Mouse (Mus musculus): ENCODE results near the gene Zfp52. TPM values are rescaled to one million over a fixed set of nuclear protein-coding genes. Genes with fewer than 3 reads are reported as not detected.

Zfp52 gene
- polyA plus RNA-seq, 1 experiment from 2014 or later: 5.6 TPM

GRCm38 (mm10) chr17:21531621-21532020 lies 3.7 kb upstream of the Zfp52 start:
- no peak for TF ChIP-seq CTCF (IDR thresholded peaks at IDR 0.05; ENCODE audit: low read depth)
- Histone ChIP-seq H3K27me3 (ENCODE audit: insufficient read depth, low read length) (no peaks in the 10 kb centered on the region), H3K36me3 (ENCODE audit: insufficient read depth, low read length) (no peaks in the 10 kb centered on the region), H3K9ac (ENCODE audit: low read depth, low read length) (peak overlapping the region; percentile 96), H3K4me1 (replicated peaks; ENCODE audit: insufficient read depth, low read length) (peaks cover 4% of the 10 kb centered on the region), H3K4me2 (ENCODE audit: low read length) (peak overlapping the region; percentile 77), H3K4me3 (replicated peaks; ENCODE audit: low read depth, low read length) (peak overlapping the region; percentile 84), H3K27ac (peak overlapping the region; percentile 99), H3K9me3 (replicated peaks; ENCODE audit: low read length) (no peaks in the 10 kb centered on the region)
- DNase-seq (ENCODE audit: low spot score): no peak
- ATAC-seq (replicated peaks; ENCODE audit: low FRiP score, low read depth): no peak
- 52% methylated on average over 5 of the region's 5 CpGs for WGBS

- peak; percentile 36; the same call in 1 of the 2 replicates for TF ChIP-seq CTCF (IDR thresholded peaks at IDR 0.05; ENCODE audit: low read depth)
- Histone ChIP-seq H3K27ac (peak overlapping the region; percentile 99), H3K4me3 (replicated peaks; ENCODE audit: low read depth, low read length) (peak overlapping the region; percentile 84), H3K27me3 (ENCODE audit: insufficient read depth, low read length) (no peaks in the 10 kb centered on the region), H3K4me1 (replicated peaks; ENCODE audit: insufficient read depth, low read length) (peaks cover 4% of the 10 kb centered on the region), H3K36me3 (ENCODE audit: insufficient read depth, low read length) (no peaks in the 10 kb centered on the region), H3K9me3 (replicated peaks; ENCODE audit: low read length) (no peaks in the 10 kb centered on the region), H3K4me2 (ENCODE audit: low read length) (peak overlapping the region; percentile 77), H3K9ac (ENCODE audit: low read depth, low read length) (peak overlapping the region; percentile 96)
- DNase-seq (ENCODE audit: low spot score): peak; percentile 97
- WGBS: under 1% methylated on average over 43 of the region's 54 CpGs
- ATAC-seq (replicated peaks; ENCODE audit: low FRiP score, low read depth): peak; percentile 85
Observed at GRCm38 (mm10) chr17:21532101-21532951, 3.0 kb upstream of the Zfp52 start.

GRCm38 (mm10) chr17:21533961-21534360 lies 1.4 kb upstream of the Zfp52 start:
- ATAC-seq (replicated peaks; ENCODE audit: low FRiP score, low read depth) (no peak), DNase-seq (ENCODE audit: low spot score) (no peak)
- H3K4me2 ChIP-seq (ENCODE audit: low read length): no peak overlapping the region
- H3K36me3 ChIP-seq (ENCODE audit: insufficient read depth, low read length): no peaks in the 10 kb centered on the region
- 92% methylated on average over 1 of the region's 1 CpGs for WGBS
- H3K4me1 ChIP-seq (replicated peaks; ENCODE audit: insufficient read depth, low read length): peaks cover 4% of the 10 kb centered on the region
- no peak overlapping the region for H3K9ac ChIP-seq (ENCODE audit: low read depth, low read length)
- 0 out of 2 replicates have a peak overlapping the region, but pooled peaks have one; percentile 21 for H3K27ac ChIP-seq
- no peaks in the 10 kb centered on the region for H3K9me3 ChIP-seq (replicated peaks; ENCODE audit: low read length)
- no peak overlapping the region for H3K4me3 ChIP-seq (replicated peaks; ENCODE audit: low read depth, low read length)
- H3K27me3 ChIP-seq (ENCODE audit: insufficient read depth, low read length): no peaks in the 10 kb centered on the region
- no peak for TF ChIP-seq CTCF (IDR thresholded peaks at IDR 0.05; ENCODE audit: low read depth)

- Histone ChIP-seq H3K9me3 (replicated peaks; ENCODE audit: low read length) (no peaks in the 10 kb centered on the region), H3K27ac (peak overlapping the region; percentile 65), H3K4me3 (replicated peaks; ENCODE audit: low read depth, low read length) (0 out of 2 replicates have a peak overlapping the region, but pooled peaks have one; percentile 43), H3K36me3 (ENCODE audit: insufficient read depth, low read length) (no peaks in the 10 kb centered on the region), H3K9ac (ENCODE audit: low read depth, low read length) (no peak overlapping the region), H3K4me1 (replicated peaks; ENCODE audit: insufficient read depth, low read length) (peaks cover 4% of the 10 kb centered on the region), H3K4me2 (ENCODE audit: low read length) (peak overlapping the region; percentile 64), H3K27me3 (ENCODE audit: insufficient read depth, low read length) (no peaks in the 10 kb centered on the region)
- TF ChIP-seq CTCF (IDR thresholded peaks at IDR 0.05; ENCODE audit: low read depth): peak; percentile 91
- ATAC-seq (replicated peaks; ENCODE audit: low FRiP score, low read depth): peak; percentile 43
- peak; percentile 98 for DNase-seq (ENCODE audit: low spot score)
- WGBS: 6% methylated on average over 4 of the region's 4 CpGs
Observed at GRCm38 (mm10) chr17:21534460-21535095, 761 bp upstream of the Zfp52 start.

GRCm38 (mm10) chr17:21536096-21536495 lies 757 bp downstream of the Zfp52 start:
- peak overlapping the region; percentile 64 for H3K4me2 ChIP-seq (ENCODE audit: low read length)
- no peak overlapping the region for H3K27ac ChIP-seq
- peak overlapping the region; percentile 43 for H3K4me3 ChIP-seq (replicated peaks; ENCODE audit: low read depth, low read length)
- ATAC-seq (replicated peaks; ENCODE audit: low FRiP score, low read depth) (no peak), DNase-seq (ENCODE audit: low spot score) (no peak)
- 40% methylated on average over 7 of the region's 7 CpGs for WGBS
- H3K4me1 ChIP-seq (replicated peaks; ENCODE audit: insufficient read depth, low read length): peaks cover 4% of the 10 kb centered on the region
- H3K9ac ChIP-seq (ENCODE audit: low read depth, low read length): 0 out of 2 replicates have a peak overlapping the region, but pooled peaks have one; percentile 55
- no peaks in the 10 kb centered on the region for H3K27me3 ChIP-seq (ENCODE audit: insufficient read depth, low read length)
- H3K9me3 ChIP-seq (replicated peaks; ENCODE audit: low read length): no peaks in the 10 kb centered on the region
- H3K36me3 ChIP-seq (ENCODE audit: insufficient read depth, low read length): no peaks in the 10 kb centered on the region
- TF ChIP-seq CTCF (IDR thresholded peaks at IDR 0.05; ENCODE audit: low read depth): no peak

DNA sequence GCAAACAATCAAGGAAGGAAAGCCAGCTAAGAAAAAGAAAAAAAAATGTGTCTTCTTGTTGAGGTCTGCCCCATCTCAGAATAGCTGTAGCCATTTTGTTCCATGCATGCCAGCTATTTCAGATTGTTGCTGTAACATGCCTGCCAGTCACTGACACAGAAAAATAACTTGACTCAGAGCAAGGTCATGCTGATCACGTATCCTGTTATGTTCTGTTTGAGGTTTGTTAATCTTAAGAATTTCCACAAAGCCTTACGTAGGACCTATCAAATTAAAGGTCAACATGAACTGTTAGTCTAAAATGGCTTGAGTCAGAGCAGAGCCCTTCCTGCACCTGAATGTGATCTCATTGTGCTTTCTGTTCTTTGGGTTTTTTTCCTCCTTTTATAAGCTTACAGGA lies 1.3 kb downstream of the Zfp52 start:
- no peaks in the 10 kb centered on the region for H3K27me3 ChIP-seq (ENCODE audit: insufficient read depth, low read length)
- H3K9ac ChIP-seq (ENCODE audit: low read depth, low read length): no peak overlapping the region
- DNase-seq (ENCODE audit: low spot score) (no peak), ATAC-seq (replicated peaks; ENCODE audit: low FRiP score, low read depth) (no peak)
- TF ChIP-seq CTCF (IDR thresholded peaks at IDR 0.05; ENCODE audit: low read depth): no peak
- 44% methylated on average over 2 of the region's 2 CpGs for WGBS
- no peak overlapping the region for H3K4me2 ChIP-seq (ENCODE audit: low read length)
- no peaks in the 10 kb centered on the region for H3K36me3 ChIP-seq (ENCODE audit: insufficient read depth, low read length)
- no peak overlapping the region for H3K4me3 ChIP-seq (replicated peaks; ENCODE audit: low read depth, low read length)
- H3K27ac ChIP-seq: no peak overlapping the region
- no peaks in the 10 kb centered on the region for H3K9me3 ChIP-seq (replicated peaks; ENCODE audit: low read length)
- H3K4me1 ChIP-seq (replicated peaks; ENCODE audit: insufficient read depth, low read length): peaks cover 4% of the 10 kb centered on the region
